Mouse (Mus musculus) brain, adult 2 months (tissue): Measurements from ENCODE around the gene Trir.

Source experiments
- DNase-seq: peaks from one replicate; pipeline ENCODE4 v3.0.0; 2011; ENCODE audit warnings: low read depth, low spot score

Gene Trir

GRCm38 (mm10) chr8:85036381-85036717, 9.7 kb downstream of the Trir start:
- no peak for DNase-seq

GRCm38 (mm10) chr8:85036718-85037365, 10.2 kb downstream of the Trir start, which contains the start of gene Tnpo2:
Tnpo2 (plus strand) TSS chr8:85036915.
- DNase-seq, result peak; percentile 100

GRCm38 (mm10) chr8:85037366-85037680, 10.7 kb downstream of the Trir start:
- DNase-seq, result peak; percentile 30

GRCm38 (mm10) chr8:85037681-85038531, 11.3 kb downstream of the Trir start:
- DNase-seq, result peak; percentile 67

- DNase-seq, result no peak
These were observed 17.0 kb downstream of the Trir start for GRCm38 (mm10) chr8:85043619-85044018.

DNA sequence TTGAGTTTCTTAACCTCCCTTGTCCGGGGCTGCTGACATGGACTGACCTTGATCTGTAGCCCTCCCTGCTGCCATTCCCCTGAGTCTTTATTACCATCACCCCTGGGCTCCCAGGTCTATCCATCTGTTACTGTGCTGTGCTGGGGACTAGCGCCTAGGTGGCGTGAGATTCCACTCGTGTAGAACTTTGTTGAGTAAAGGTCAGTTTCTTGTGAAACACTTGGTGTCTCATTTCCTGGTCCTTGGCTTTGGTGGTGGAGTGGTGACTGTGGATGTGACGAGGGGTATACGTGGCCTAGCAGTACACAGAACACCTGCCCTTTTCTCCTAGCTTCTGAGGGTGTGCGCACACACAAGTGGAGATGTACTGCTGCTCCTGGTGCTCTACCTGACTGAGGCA, 30.7 kb downstream of the Trir start:
- no peak for DNase-seq

GRCm38 (mm10) chr8:85059879-85060616, 33.4 kb downstream of the Trir start, which contains the start of gene Fbxw9:
Fbxw9 (plus strand) TSS chr8:85060055.
- peak; percentile 98 for DNase-seq

- no peak for DNase-seq
These were observed 36.0 kb downstream of the Trir start for GRCm38 (mm10) chr8:85062603-85063002.

DNA sequence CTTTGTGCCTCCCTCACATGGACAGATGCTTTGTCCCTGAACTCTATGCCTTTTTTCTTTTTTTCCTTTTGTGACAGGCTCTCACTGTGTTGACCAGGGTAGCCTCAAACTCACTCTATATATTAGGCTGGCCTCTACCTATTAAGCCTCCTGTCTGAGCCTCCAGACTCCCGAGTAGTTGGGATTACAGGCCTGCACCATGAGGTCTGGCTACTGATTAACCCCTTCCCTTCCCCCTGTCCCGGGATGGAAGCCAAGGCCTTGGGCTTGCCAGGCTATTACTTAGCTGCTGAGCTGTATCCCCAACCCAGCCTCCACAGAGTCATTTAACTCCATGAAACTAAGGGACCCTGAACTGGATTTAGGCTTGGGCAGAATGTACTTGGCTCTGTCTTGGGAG, 38.6 kb downstream of the Trir start:
- DNase-seq, result no peak

DNA sequence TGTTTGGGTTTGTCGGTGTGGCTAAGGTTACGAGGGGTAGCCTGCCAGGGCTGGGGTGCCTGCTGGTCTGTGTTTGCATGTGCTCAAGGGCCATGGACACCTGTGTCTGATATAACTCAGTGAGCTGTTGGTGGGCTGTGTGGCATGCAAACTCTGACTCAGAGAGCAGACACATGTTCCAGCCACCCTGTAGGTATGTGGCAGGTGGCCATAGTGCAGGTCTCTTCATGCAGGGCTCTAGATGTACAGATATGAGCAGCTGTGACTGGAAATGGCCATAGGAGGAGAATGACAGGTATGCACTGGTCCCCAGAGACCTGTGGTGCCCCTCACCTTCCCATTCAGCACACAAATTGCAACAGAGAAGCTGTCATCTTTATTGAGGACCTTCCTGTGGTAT, 40.5 kb downstream of the Trir start:
- DNase-seq, result no peak

DNA sequence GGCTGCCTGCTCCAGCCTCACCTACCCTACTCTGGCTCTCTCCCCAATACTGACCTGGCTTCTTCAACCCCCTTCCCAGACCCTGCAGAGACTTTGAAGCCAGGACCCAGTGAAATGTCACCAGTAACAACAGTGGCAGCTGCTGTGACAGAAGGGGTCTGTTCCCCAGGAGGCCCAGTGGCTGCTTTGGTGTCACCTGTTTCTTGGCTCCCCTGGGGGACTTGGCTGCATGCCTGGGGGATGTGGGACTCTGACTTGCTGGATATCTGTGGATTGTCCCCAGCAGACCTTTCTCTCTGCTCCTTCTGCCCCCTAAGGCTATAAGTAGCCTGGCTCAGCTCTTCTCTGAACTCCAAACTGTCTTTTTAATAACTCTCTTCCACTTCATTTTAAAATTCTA, 41.4 kb downstream of the Trir start, which contains the start of gene Gm5741:
TSS of gene Gm5741 (minus strand) at position 1 of the 400 bp plus-strand sequence.
- no peak for DNase-seq

GRCm38 (mm10) chr8:85071041-85071440, 44.4 kb downstream of the Trir start:
- no peak for DNase-seq

DNA sequence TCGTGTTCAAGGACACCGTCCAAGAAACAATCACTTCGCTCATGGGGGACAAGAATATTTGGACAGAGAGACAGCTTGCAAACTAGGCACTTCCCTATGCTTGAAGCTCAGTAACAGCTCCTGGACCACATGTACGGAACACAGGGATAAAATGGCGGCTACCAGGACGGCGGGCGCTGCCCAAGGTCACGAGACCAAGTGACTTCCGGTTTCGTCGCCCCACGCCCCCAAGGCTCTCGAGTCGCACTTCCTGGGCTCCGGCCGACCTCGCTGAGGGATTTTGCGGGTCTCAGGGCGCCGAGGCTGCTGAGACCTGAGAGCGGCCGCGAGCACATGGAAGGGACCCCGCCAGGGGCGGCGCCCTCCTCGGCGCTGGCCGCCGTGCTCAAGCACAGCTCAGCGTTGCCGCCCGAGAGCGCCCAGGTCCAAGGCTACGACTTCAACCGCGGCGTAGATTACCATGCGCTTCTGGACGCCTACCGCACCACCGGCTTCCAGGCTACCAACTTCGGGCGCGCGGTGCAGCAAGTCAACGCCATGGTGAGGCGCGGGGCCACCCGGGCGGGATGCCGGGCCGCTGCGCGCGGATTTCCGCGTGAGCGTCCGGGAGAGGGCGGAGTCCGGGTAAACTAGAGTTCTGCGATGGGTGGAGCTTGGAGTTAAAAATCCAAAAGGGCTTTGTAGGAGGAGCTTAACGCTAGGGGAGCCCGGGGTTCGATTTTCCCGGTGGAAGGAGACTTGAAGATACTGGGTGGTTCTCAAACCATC, 45.1 kb downstream of the Trir start, which contains the start of gene Dhps:
TSS of gene Dhps (plus strand) at position 244 of the 768 bp plus-strand sequence.
- DNase-seq, result peak; percentile 97

GRCm38 (mm10) chr8:85072364-85072929, 45.8 kb downstream of the Trir start:
- peak; percentile 47 for DNase-seq

GRCm38 (mm10) chr8:85073041-85073612, 46.5 kb downstream of the Trir start:
- DNase-seq, result no peak

DNA sequence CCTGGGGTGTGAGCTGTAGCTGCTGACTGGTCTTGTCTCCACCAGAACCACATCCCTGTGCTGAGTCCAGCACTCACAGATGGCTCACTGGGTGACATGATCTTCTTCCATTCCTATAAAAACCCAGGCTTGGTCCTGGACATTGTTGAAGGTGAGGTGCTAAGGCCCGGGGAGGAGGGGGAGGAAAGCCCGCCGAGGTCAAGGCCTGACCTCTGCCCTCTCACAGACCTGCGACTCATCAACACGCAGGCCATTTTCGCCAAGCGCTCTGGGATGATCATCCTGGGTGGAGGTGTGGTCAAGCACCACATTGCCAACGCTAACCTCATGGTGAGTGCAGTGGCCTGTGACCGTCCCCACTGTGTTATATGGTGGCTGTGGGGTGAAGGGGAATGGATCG, 47.5 kb downstream of the Trir start:
- no peak for DNase-seq

DNA sequence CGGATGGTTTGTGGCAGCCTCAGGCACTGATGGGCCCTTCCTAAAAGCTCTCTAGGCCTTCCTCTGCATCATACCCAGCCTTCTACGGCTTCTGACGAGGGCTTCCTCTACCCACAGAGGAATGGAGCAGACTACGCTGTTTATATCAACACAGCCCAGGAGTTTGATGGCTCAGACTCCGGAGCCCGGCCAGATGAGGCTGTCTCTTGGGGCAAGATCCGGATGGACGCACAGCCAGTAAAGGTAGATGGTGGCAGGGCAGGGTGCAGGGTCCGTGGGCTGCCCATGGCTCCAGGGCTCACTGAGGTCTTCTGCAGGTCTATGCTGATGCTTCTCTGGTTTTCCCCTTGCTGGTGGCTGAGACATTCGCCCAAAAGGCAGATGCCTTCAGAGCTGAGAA, 48.0 kb downstream of the Trir start:
- DNase-seq, result no peak

DNA sequence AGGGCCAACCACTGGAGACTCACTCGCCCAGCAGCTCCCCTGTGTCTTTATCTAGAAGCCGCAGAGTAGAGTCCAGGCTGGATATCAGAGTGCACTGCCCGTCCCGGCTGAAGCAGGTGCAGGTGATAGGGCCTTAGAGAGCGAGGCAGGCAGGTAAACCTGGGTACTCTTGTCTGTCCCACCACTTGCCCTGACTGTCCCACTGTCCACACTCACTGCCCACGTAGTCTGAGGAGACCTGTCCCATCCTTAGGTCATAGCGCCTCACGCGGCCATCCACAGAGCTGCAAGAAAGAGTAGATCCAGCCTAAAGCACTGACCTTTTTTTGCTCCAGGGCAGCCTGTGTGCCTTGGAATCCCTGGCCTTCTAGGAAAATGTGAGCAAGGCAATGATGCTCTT, 49.4 kb downstream of the Trir start:
- DNase-seq, result peak; percentile 43

GRCm38 (mm10) chr8:85076993-85077392, 50.4 kb downstream of the Trir start:
- DNase-seq, result peak; percentile 95
